Mouse (Mus musculus) intestine, embryonic 16.5 days (tissue): ENCODE results near the gene Tmem127. TPM values are rescaled to one million over a fixed set of nuclear protein-coding genes. Genes with fewer than 3 reads are reported as not detected.
"Not testable (repeated sequence)": the region's sequence is repeated elsewhere in the genome, so short reads cannot be mapped to it uniquely, and the experiment has no call there.

ENCODE experiments used
- ATAC-seq: fragments of 200-750 bp; cut with Nextera tagmentation; 2 replicates; pipeline ENCODE4 v1.8.0; 2017; ENCODE audit warnings: moderate TSS enrichment, moderate library complexity
- H3K27ac ChIP-seq: fragments of 300-500 bp; sonication (generic); 2 replicates; pipeline ENCODE4 v1.5.1; 2014; ENCODE audit warnings: mild to moderate bottlenecking, low read length
- H3K27me3 ChIP-seq: fragments of 300-500 bp; sonication (generic); replicated peaks from 2 replicates; pipeline ENCODE4 v1.6.1; 2014; ENCODE audit warnings: low read length, control low read depth, mixed read lengths; ENCODE audit not compliant: control insufficient read depth, insufficient read depth
- H3K36me3 ChIP-seq: fragments of 300-500 bp; sonication (generic); 2 replicates; pipeline ENCODE4 v1.6.1; 2014; ENCODE audit warnings: low read length, control low read depth; ENCODE audit not compliant: control insufficient read depth, insufficient read depth
- H3K4me1 ChIP-seq: fragments of 300-500 bp; sonication (generic); 2 replicates; pipeline ENCODE4 v1.6.1; 2014; ENCODE audit warnings: low read length, control low read depth, mixed read lengths; ENCODE audit not compliant: control insufficient read depth, insufficient read depth
- H3K4me2 ChIP-seq: fragments of 300-500 bp; sonication (generic); 2 replicates; pipeline ENCODE4 v1.6.1; 2014; ENCODE audit warnings: low read depth, low read length, control low read depth
- H3K4me3 ChIP-seq: fragments of 300-500 bp; sonication (generic); 2 replicates; pipeline ENCODE4 v1.5.1; 2014; ENCODE audit warnings: mild to moderate bottlenecking, low read length
- H3K9ac ChIP-seq: fragments of 300-500 bp; sonication (generic); 2 replicates; pipeline ENCODE4 v1.6.1; 2014; ENCODE audit warnings: low read depth, low read length
- H3K9me3 ChIP-seq: fragments of 300-500 bp; sonication (generic); 2 replicates; pipeline ENCODE4 v1.6.1; 2016; ENCODE audit warnings: low read length, control low read depth; ENCODE audit not compliant: control insufficient read depth
- WGBS: fragments of 180-500 bp; shearing (Covaris S2); extraction: QIAGEN DNeasy Blood & Tissue Kit; methylation state at CpG from one replicate; pipeline ENCODE4 v1.1.7; 2014; 5-methylcytosine and 5-hydroxymethylcytosine counted together
- polyA plus RNA-seq: library from polyadenylated mRNA; unstranded; fragments of >200 nt; fragmentation: Nextera tagmentation; extraction: Ambion mirVana; gene quantifications from 2 replicates; pipeline ENCODE4 v1.2.1, GENCODE M21; 2015

Gene Tmem127
- polyA plus RNA-seq, 1 experiment from 2014 or later = 23.1 TPM

DNA sequence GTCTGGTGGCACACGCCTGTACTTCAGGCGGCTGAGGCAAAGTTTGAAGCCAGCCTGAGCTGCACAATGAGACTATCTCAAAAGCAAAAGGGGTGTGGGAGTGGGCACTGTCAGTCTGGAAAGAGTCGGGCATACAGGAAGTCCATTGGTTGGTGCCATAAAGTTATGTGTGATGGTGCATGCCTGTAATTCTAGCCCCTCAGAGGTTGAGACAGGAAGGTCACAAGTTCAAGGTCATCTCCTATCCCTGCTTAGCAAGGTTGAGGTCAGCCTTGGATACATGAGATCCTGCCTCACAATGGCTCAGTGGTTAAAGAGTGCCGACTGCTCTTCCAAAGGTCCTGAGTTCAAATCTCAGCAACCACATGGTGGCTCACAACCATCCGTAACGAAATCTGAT, 7.6 kb downstream of the Tmem127 start:
- Histone ChIP-seq H3K27me3 (no peaks in the 10 kb centered on the region), H3K9ac (no peak overlapping the region), H3K4me3 (no peak overlapping the region), H3K4me1 (peaks cover 7% of the 10 kb centered on the region; the same call in 1 of the 2 replicates), H3K36me3 (no peaks in the 10 kb centered on the region; the same call in none of the 2 replicates), H3K4me2 (no peak overlapping the region), H3K27ac (no peak overlapping the region), H3K9me3 (no peaks in the 10 kb centered on the region)
- WGBS = 84% methylated on average over 6 of the region's 6 CpGs
- no peak for ATAC-seq

DNA sequence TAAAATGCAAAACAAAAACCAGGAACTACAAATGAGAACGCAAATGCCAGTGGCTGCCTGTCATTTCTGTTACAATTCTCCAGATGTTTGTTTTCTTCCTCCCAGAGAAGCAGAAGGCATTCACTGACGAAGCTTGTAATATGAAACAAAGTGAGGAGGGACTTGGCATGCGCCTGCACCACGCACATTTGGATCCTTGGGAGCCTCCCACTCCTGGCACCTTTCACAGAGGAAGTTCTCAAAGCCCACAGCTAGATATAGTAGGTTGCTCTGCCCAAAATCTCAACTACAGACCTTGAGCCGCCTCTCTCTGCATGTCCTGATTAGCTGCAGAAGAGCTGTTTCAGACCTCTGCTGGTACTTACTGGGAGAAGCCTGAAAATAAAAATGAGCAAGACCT, 11.6 kb downstream of the Tmem127 start:
- Histone ChIP-seq H3K36me3 (no peaks in the 10 kb centered on the region; the same call in none of the 2 replicates), H3K9ac (no peak overlapping the region), H3K9me3 (no peaks in the 10 kb centered on the region), H3K27ac (no peak overlapping the region), H3K4me1 (no peaks in the 10 kb centered on the region), H3K27me3 (no peaks in the 10 kb centered on the region), H3K4me3 (no peak overlapping the region), H3K4me2 (no peak overlapping the region)
- WGBS = 84% methylated on average over 5 of the region's 5 CpGs
- ATAC-seq = no peak

DNA sequence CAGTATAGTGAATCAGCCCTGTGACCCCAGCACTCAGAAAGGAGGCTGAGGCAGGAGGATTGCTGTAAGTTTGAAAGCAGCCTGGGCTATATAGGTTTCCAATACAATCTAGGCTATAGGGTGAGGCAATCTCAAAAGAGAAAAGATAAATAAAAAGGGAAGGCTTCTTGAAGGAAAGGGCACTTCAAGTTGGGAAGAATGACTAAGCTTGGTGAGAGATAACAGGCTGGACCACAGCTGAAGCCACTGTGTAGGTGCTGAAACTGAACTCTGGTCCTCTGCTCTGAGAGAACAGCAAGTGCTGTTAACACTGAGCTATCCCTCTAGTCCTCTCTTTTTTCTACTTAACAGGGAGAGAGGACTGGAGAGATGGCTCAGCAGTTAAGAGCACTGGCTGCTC, 14.8 kb downstream of the Tmem127 start:
- Histone ChIP-seq H3K4me2 (no peak overlapping the region), H3K27ac (no peak overlapping the region), H3K4me3 (no peak overlapping the region), H3K27me3 (no peaks in the 10 kb centered on the region), H3K36me3 (no peaks in the 10 kb centered on the region; the same call in 1 of the 2 replicates), H3K9me3 (no peaks in the 10 kb centered on the region), H3K4me1 (no peaks in the 10 kb centered on the region), H3K9ac (no peak overlapping the region)
- ATAC-seq = no peak

DNA sequence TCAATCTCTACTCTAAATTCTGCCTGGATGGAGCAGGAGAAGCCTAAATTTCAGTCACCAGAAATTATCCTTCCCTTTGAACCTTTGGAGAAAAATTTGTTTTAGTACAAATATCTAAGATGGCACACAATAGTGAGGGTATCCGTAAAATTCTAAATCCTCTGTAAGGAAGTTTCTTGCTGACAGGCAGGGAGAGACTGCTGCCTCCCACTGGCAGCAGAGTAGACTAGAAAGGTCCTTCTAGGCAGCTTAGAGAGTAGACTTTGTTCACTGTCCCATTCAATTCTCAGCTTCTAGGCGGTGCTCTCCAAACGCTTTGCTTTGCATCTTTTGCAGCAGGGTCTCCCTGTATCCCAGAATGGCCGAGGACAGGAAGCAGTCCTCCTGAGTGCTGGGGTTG, 20.1 kb downstream of the Tmem127 start:
- no peak overlapping the region for H3K4me2 ChIP-seq
- ATAC-seq = no peak
- 44% methylated on average over 4 of the region's 4 CpGs for WGBS
- H3K27ac ChIP-seq = no peak overlapping the region
- H3K4me1 ChIP-seq = peaks cover 3% of the 10 kb centered on the region
- H3K4me3 ChIP-seq = no peak overlapping the region
- H3K36me3 ChIP-seq = no peaks in the 10 kb centered on the region
- no peaks in the 10 kb centered on the region for H3K9me3 ChIP-seq
- H3K9ac ChIP-seq = no peak overlapping the region
- H3K27me3 ChIP-seq = no peaks in the 10 kb centered on the region

DNA sequence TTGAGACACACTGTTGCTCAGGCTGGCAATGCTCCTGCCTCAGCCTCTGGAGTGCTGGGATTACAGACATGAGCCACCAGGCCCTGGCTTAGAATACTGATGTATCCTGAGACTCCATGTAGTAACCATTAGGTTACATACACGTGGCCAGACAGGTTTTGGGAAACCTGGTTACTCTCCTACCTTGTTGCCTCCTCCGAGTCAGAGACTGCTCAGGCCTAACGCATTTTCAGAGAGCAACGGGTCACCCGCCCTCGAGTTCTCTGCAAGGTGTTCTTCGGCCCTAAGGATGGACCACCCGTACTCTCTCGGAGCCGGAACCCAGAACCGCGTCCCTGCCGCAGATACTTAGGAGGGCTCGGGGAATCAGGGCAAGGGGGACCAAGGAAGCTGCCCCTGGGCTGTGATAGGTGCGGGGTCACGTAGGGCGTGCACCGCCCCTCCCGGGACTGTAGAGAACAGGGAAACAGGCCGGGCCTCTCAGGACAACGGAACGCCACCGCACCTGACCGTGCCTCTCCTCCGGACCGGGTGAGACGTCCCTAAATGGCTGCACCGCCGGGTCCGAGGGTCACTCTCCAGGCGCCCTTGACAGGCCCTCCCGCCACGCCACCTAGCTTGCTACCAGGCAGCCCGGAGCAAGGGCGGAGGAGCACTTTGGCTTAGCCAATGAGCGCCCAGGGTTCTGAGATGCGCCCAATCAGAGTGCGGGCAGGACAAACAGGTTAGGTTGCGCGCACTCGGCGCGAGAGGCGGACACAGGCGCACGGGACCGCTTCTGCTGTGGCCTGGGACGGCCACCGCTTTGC, 22.0 kb downstream of the Tmem127 start, which contains the start of gene Stard7:
Stard7 (plus strand) TSS at position 728 of the 809 bp plus-strand sequence.
- Histone ChIP-seq H3K27ac (peak within 1 kb of the TSS; percentile 98), H3K9me3 (no peaks in the 10 kb centered on the region), H3K4me1 (peaks cover 7% of the 10 kb centered on the region), H3K4me3 (peak within 1 kb of the TSS; percentile 87), H3K27me3 (no peaks in the 10 kb centered on the region), H3K9ac (peak within 1 kb of the TSS; percentile 93), H3K4me2 (peak within 1 kb of the TSS; percentile 80), H3K36me3 (no peaks in the 10 kb centered on the region)
- WGBS = under 1% methylated on average over 49 of the region's 49 CpGs
- ATAC-seq = peak; percentile 99

DNA sequence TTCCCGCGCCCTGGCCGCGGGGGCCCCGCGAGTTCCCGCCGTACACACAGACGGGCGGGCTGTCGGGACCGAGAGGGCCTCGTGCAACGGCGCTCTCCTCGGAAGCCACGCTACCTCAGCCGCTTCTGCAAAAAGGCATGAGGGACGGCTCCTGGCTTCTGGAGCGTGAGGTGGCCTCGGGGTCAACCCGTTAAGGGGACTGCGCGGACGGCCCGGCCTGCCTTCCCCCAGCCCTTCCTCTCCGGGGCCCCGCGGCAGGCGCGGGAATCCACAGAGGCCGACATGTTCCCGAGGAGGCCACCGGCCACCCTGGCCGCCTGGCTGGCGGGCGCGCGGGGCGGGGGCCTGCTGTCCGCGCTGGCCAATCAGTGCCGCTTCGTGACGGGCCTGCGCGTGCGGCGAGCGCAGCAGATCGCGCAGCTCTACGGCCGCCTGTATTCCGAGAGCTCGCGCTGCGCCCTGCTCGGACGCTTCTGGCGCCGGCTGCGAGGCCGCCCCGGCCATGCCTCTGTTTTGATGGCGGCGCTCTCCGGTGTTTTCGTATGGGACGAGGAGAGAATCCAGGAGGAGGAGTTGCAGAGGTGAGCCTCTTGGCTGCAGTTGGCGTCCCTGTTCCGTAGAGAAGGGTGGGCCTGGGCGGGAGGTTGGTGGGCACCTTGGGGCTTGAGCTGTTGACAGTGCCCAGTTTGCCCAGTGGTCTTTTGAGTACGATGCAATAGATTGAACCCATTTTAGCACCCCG, 22.8 kb downstream of the Tmem127 start:
- WGBS = under 1% methylated on average over 66 of the region's 75 CpGs
- H3K4me1 ChIP-seq = peaks cover 13% of the 10 kb centered on the region
- no peaks in the 10 kb centered on the region for H3K27me3 ChIP-seq
- H3K4me3 ChIP-seq = peak overlapping the region; percentile 87
- no peaks in the 10 kb centered on the region for H3K9me3 ChIP-seq
- peak; percentile 94 for ATAC-seq
- peak overlapping the region; percentile 98 for H3K27ac ChIP-seq
- H3K36me3 ChIP-seq = no peaks in the 10 kb centered on the region
- H3K9ac ChIP-seq = peak overlapping the region; percentile 93
- H3K4me2 ChIP-seq = peak overlapping the region; percentile 80

DNA sequence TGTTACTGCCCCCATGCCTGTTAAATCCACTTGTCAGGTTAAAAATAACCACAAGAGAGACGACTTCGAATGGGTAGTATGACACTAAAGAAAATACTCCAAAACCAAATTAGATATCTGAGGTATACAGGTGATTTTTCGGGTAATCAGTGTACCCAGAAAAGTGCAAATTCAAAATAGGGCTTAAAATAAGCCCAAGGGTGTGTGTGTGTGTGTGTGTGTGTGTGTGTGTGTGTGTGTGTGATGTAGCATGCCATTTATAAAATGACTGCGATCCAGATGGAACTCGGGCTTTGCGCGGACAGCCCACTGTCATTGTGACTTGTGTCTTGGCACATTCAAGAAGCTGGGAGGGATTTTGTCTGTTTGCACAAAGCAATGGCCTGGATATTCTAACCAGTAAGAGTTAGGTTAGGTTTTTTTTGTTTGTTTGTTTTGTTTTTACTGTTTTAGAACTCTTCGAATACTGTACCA, 23.4 kb downstream of the Tmem127 start:
- peak overlapping the region; percentile 87 for H3K4me3 ChIP-seq
- peak overlapping the region; percentile 98; the same call in 1 of the 2 replicates for H3K27ac ChIP-seq
- WGBS = 7% methylated on average over 8 of the region's 8 CpGs

DNA sequence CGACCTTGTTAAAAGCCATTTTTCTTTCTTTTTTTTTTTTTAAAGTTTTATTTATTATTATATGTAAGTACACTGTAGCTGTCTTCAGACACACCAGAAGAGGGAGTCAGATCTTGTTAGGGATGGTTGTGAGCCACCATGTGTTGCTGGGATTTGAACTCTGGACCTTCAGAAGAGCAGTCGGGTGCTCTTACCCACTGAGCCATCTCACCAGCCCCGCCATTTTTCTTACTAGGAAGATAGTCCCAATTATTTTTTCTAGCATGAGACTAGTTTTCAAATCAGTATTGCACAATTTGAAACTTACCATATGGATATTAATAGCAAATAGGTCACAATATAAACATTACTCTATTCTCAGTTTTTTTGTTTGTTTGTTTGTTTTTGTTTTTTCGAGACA, 24.3 kb downstream of the Tmem127 start:
- H3K4me3 ChIP-seq, H3K27ac ChIP-seq, ATAC-seq, H3K27me3 ChIP-seq, H3K9ac ChIP-seq, H3K9me3 ChIP-seq, H3K36me3 ChIP-seq: not testable (repeated sequence)
- whole genome bisulfite sequencing = 88% methylated on average over 4 of the region's 4 CpGs
- Histone ChIP-seq H3K4me1 (peaks cover 15% of the 10 kb centered on the region), H3K4me2 (peak overlapping the region; percentile 80)

More for the DNA sequence above, 23.4 kb downstream of the Tmem127 start:
- no peaks in the 10 kb centered on the region for H3K9me3 ChIP-seq
- H3K27me3 ChIP-seq = no peaks in the 10 kb centered on the region
- peak overlapping the region; percentile 93 for H3K9ac ChIP-seq
- H3K36me3 ChIP-seq = no peaks in the 10 kb centered on the region
- peaks cover 15% of the 10 kb centered on the region for H3K4me1 ChIP-seq
- H3K4me2 ChIP-seq = peak overlapping the region; percentile 80
- ATAC-seq = no peak

DNA sequence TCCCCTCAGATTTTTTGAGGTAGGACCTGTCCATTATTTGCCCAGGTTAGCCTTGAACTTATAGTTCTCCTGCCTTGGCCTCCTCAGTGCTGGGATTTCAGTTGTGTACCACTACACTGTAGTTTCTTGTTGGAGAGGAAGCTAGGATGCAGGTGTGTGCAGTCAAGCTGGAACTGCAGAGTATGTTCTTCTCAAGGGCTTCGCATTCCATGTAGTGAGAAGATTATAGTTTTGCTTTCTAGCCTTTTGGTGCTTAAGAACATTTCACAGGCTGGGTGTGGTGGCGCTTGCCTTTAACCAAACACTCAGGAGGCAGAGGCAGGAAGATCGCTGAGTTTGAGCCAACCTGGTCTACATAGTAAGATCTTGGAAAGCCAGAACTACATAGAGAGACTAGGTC, 25.1 kb downstream of the Tmem127 start:
- Histone ChIP-seq H3K9me3 (no peaks in the 10 kb centered on the region), H3K4me2 (no peak overlapping the region), H3K4me3 (no peak overlapping the region), H3K27ac (no peak overlapping the region), H3K27me3 (no peaks in the 10 kb centered on the region), H3K4me1 (peaks cover 15% of the 10 kb centered on the region), H3K36me3 (no peaks in the 10 kb centered on the region), H3K9ac (no peak overlapping the region)
- 96% methylated on average over 3 of the region's 3 CpGs for WGBS
- no peak for ATAC-seq
